Mouse (Mus musculus) myocyte (in vitro differentiated cells): ENCODE measurements around the gene Upk2. TPM values are rescaled to one million over a fixed set of nuclear protein-coding genes. Genes with fewer than 3 reads are reported as not detected.

Source experiments
- H3K27me3 ChIP-seq: one replicate; pipeline ENCODE4 v1.6.1; 2011; ENCODE audit not compliant: control insufficient read depth, insufficient read depth, insufficient read length
- H3K36me3 ChIP-seq: one replicate; pipeline ENCODE4 v1.6.1; 2011; ENCODE audit not compliant: control insufficient read depth, insufficient read depth
- H3K4me2 ChIP-seq: one replicate; pipeline ENCODE4 v1.6.1; 2011; ENCODE audit warnings: low read depth, control low read depth
- H3K4me3 ChIP-seq: one replicate; pipeline ENCODE4 v1.5.1; 2011; ENCODE audit warnings: mild to moderate bottlenecking, control low read depth, moderate library complexity
- H3K79me2 ChIP-seq: one replicate; pipeline ENCODE4 v1.6.1; 2011; ENCODE audit not compliant: control insufficient read depth, insufficient read depth
- H3ac ChIP-seq: one replicate; pipeline ENCODE4 v1.6.1; 2011; ENCODE audit not compliant: control insufficient read depth, insufficient read length
- CEBPB ChIP-seq: IDR thresholded peaks from 2 replicates; pipeline ENCODE4 v1.6.1; 2011; ENCODE audit warnings: mild to moderate bottlenecking, moderate library complexity; ENCODE audit not compliant: poor library complexity, insufficient read depth, severe bottlenecking
- E2F4 ChIP-seq: IDR thresholded peaks from one replicate; pipeline ENCODE4 v1.6.1; 2011; ENCODE audit warnings: mild to moderate bottlenecking, control low read depth, moderate library complexity; ENCODE audit not compliant: insufficient read depth
- MAX ChIP-seq: IDR thresholded peaks from one replicate; pipeline ENCODE4 v1.6.1; 2011; ENCODE audit warnings: low read depth, mild to moderate bottlenecking, control low read depth
- MYOD1 ChIP-seq, 3 experiments: IDR thresholded peaks; one replicate each; pipeline ENCODE4 v1.6.1; 2011; ENCODE audit warnings: control low read depth in 2 of 3, low read depth in 2 of 3, mild to moderate bottlenecking in 2 of 3, moderate library complexity in 1 of 3; ENCODE audit not compliant: insufficient read length in 2 of 3, control insufficient read depth in 1 of 3
- MYOG ChIP-seq, 3 experiments: IDR thresholded peaks; one replicate each; pipeline ENCODE4 v1.6.1; 2011; ENCODE audit warnings: control low read depth in 2 of 3, low read depth in 2 of 3, mild to moderate bottlenecking in 2 of 3; ENCODE audit not compliant: insufficient read length in 2 of 3, control insufficient read depth in 1 of 3, insufficient read depth in 1 of 3
- POLR2A ChIP-seq: IDR thresholded peaks from one replicate; pipeline ENCODE4 v1.6.1; 2011; ENCODE audit warnings: low read depth, mild to moderate bottlenecking, control low read depth, moderate library complexity; ENCODE audit not compliant: insufficient read length
- POLR2AphosphoS2 ChIP-seq: IDR thresholded peaks from one replicate; pipeline ENCODE4 v1.6.1; 2011; ENCODE audit warnings: low read depth, control low read depth; ENCODE audit not compliant: insufficient read length
- REST ChIP-seq: IDR thresholded peaks from one replicate; pipeline ENCODE4 v1.6.1; 2011; ENCODE audit warnings: mild to moderate bottlenecking, control low read depth, moderate library complexity; ENCODE audit not compliant: insufficient read depth, insufficient read length
- SRF ChIP-seq: IDR thresholded peaks from one replicate; pipeline ENCODE4 v1.6.1; 2011; ENCODE audit warnings: low read depth; ENCODE audit not compliant: control insufficient read depth, insufficient read length
- TCF12 ChIP-seq: IDR thresholded peaks from one replicate; pipeline ENCODE4 v1.6.1; 2011; ENCODE audit warnings: mild to moderate bottlenecking, control low read depth; ENCODE audit not compliant: poor library complexity, insufficient read depth, severe bottlenecking
- TCF3 ChIP-seq: IDR thresholded peaks from one replicate; pipeline ENCODE4 v1.6.1; 2011; ENCODE audit warnings: low read depth, control low read depth; ENCODE audit not compliant: insufficient read length
- USF1 ChIP-seq: IDR thresholded peaks from one replicate; pipeline ENCODE4 v1.6.1; 2011; ENCODE audit warnings: low read depth, mild to moderate bottlenecking, control low read depth, moderate library complexity
- polyA plus RNA-seq: library from polyadenylated mRNA; unstranded; fragments of >200 nt; fragmentation: generic; extraction: Trizol; gene quantifications from one replicate; pipeline ENCODE4 v1.2.1, GENCODE M21; 2012; ENCODE audit warnings: missing spikeins

Gene Upk2
- polyA plus RNA-seq, 1 experiment = not detected

GRCm38 (mm10) chr9:44479628-44480428 is 25.1 kb upstream of the Upk2 start:
- peak overlapping the region; percentile 100 for H3K4me2 ChIP-seq
- H3K79me2 ChIP-seq = peaks cover 21% of the 10 kb centered on the region
- TF ChIP-seq MYOD1 (IDR thresholded peaks at IDR 0.05; ENCODE audit: control insufficient read depth in 1 of 3, insufficient read length in 2 of 3, low read depth in 2 of 3) = peak in 2 of 3 experiments; percentile 16 to 34
- TF ChIP-seq POLR2AphosphoS2 = peak; percentile 44
- peak in 1 of 3 experiments; percentile 3 for TF ChIP-seq MYOG (IDR thresholded peaks at IDR 0.05; ENCODE audit: control insufficient read depth in 1 of 3, insufficient read depth in 1 of 3, insufficient read length in 2 of 3, low read depth in 2 of 3)
- TF ChIP-seq MAX = no peak
- TF ChIP-seq CEBPB = no peak
- H3K4me3 ChIP-seq = peak overlapping the region; percentile 72
- no peak overlapping the region for H3ac ChIP-seq
- H3K27me3 ChIP-seq = no peaks in the 10 kb centered on the region
- no peaks in the 10 kb centered on the region for H3K36me3 ChIP-seq

GRCm38 (mm10) chr9:44478959-44479605 is 24.3 kb upstream of the Upk2 start:
- TF ChIP-seq CEBPB (no peak), MYOG (IDR thresholded peaks at IDR 0.05; ENCODE audit: control insufficient read depth in 1 of 3, insufficient read depth in 1 of 3, insufficient read length in 2 of 3, low read depth in 2 of 3) (no peak), POLR2A (no peak), TCF12 (no peak), MAX (no peak), TCF3 (no peak), POLR2AphosphoS2 (no peak), REST (no peak), MYOD1 (IDR thresholded peaks at IDR 0.05; ENCODE audit: control insufficient read depth in 1 of 3, insufficient read length in 2 of 3, low read depth in 2 of 3) (no peak), E2F4 (no peak), USF1 (no peak), SRF (no peak)
- Histone ChIP-seq H3K4me3 (peak overlapping the region; percentile 72), H3K27me3 (no peaks in the 10 kb centered on the region), H3K79me2 (peaks cover 14% of the 10 kb centered on the region), H3ac (peak overlapping the region; percentile 30), H3K36me3 (no peaks in the 10 kb centered on the region), H3K4me2 (peak overlapping the region; percentile 100)

DNA sequence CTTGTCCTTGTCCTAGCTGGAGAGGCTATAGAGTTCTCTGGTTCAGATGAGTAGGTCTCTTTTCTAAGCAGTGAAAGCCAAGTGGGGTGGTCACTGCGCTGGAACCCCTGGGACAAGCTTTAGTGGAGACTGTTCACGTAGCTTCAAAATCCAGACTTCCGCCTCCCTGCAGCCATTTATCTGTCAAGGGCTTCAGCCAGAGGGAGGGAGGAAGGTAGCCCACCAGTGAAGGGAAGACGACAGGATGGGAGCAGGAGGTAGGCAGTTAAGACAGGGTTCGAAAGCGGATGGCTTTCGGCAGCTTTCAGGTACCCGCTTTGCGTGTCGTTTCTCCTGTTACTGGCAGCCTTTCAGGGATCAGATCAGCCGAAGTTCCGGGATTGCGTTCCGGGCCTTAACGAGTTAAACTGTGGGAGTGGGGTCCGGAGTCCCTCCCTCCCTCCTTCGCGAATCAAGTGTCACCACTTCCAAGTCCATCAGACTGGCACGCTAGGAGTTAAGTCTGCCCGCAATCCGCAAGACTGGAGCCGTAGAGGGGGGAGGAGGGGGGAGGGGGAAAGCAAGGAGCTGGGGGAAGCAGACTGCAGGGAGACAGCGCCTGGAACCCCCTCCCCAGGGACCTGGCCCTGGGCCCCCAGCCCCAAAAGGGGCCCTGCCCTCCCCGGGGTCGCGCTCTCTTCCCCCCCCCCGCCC is 23.6 kb upstream of the Upk2 start:
- Histone ChIP-seq H3K79me2 (peaks cover 7% of the 10 kb centered on the region), H3K4me2 (peak overlapping the region; percentile 100), H3K27me3 (no peaks in the 10 kb centered on the region), H3K4me3 (peak overlapping the region; percentile 72), H3K36me3 (no peaks in the 10 kb centered on the region), H3ac (peak overlapping the region; percentile 30)
- TF ChIP-seq SRF (no peak), MYOG (IDR thresholded peaks at IDR 0.05; ENCODE audit: control insufficient read depth in 1 of 3, insufficient read depth in 1 of 3, insufficient read length in 2 of 3, low read depth in 2 of 3) (no peak), TCF12 (no peak)

- peak overlapping the region; percentile 72 for H3K4me3 ChIP-seq
- no peaks in the 10 kb centered on the region for H3K36me3 ChIP-seq
- no peaks in the 10 kb centered on the region for H3K79me2 ChIP-seq
- H3ac ChIP-seq = peak overlapping the region; percentile 30
- TF ChIP-seq E2F4 (no peak), TCF12 (no peak), MAX (no peak), SRF (no peak), POLR2A (no peak), TCF3 (no peak)
- no peaks in the 10 kb centered on the region for H3K27me3 ChIP-seq
- peak overlapping the region; percentile 100 for H3K4me2 ChIP-seq
Observed at GRCm38 (mm10) chr9:44477339-44478228, 22.8 kb upstream of the Upk2 start.
